Mouse (Mus musculus) limb, embryonic 13.5 days (tissue): ENCODE data around the gene Sectm1a. TPM values are rescaled to one million over a fixed set of nuclear protein-coding genes. Genes with fewer than 3 reads are reported as not detected.
"Not testable (repeated sequence)": the region's sequence is repeated elsewhere in the genome, so short reads cannot be mapped to it uniquely, and the experiment has no call there.

ENCODE experiments used
- ATAC-seq: fragments of 200-750 bp; cut with Nextera tagmentation; 2 replicates; pipeline ENCODE4 v1.8.0; 2017; ENCODE audit warnings: low read depth, moderate number of reproducible peaks, moderate TSS enrichment; ENCODE audit not compliant: low FRiP score
- H3K27ac ChIP-seq: fragments of 300-500 bp; sonication (generic); 2 replicates; pipeline ENCODE4 v1.5.1; 2015; ENCODE audit warnings: inconsistent platforms, mild to moderate bottlenecking, moderate library complexity
- H3K27me3 ChIP-seq: fragments of 300-500 bp; sonication (generic); 2 replicates; pipeline ENCODE4 v1.6.1; 2015; ENCODE audit warnings: mild to moderate bottlenecking, inconsistent platforms
- H3K36me3 ChIP-seq: fragments of 300-500 bp; sonication (generic); 2 replicates; pipeline ENCODE4 v1.6.1; 2015; ENCODE audit warnings: inconsistent platforms, mild to moderate bottlenecking, moderate library complexity
- H3K4me1 ChIP-seq: fragments of 300-500 bp; sonication (generic); 2 replicates; pipeline ENCODE4 v1.6.1; 2015; ENCODE audit warnings: inconsistent platforms
- H3K4me2 ChIP-seq: fragments of 300-500 bp; sonication (generic); replicated peaks from 2 replicates; pipeline ENCODE4 v1.6.1; 2015; ENCODE audit warnings: inconsistent platforms, mild to moderate bottlenecking, moderate library complexity
- H3K4me3 ChIP-seq: fragments of 300-500 bp; sonication (generic); 2 replicates; pipeline ENCODE4 v1.5.1; 2015; ENCODE audit warnings: moderate library complexity, mild to moderate bottlenecking, inconsistent platforms
- H3K9ac ChIP-seq: fragments of 300-500 bp; sonication (generic); 2 replicates; pipeline ENCODE4 v1.6.1; 2015; ENCODE audit warnings: mild to moderate bottlenecking, inconsistent platforms
- H3K9me3 ChIP-seq: fragments of 300-500 bp; sonication (generic); 2 replicates; pipeline ENCODE4 v1.6.1; 2016; ENCODE audit warnings: inconsistent platforms
- WGBS: fragments of 180-500 bp; shearing (Covaris S2); methylation state at CpG from one replicate; pipeline ENCODE4 v1.1.7; 2015; 5-methylcytosine and 5-hydroxymethylcytosine counted together
- polyA plus RNA-seq: library from polyadenylated mRNA; unstranded; fragments of >200 nt; fragmentation: Nextera tagmentation; extraction: Ambion mirVana; gene quantifications from 2 replicates; pipeline ENCODE4 v1.2.1, GENCODE M21; 2015

The Sectm1a gene
- polyA plus RNA-seq, 1 experiment from 2014 or later, result 0.37 TPM

GRCm38 (mm10) chr11:121085181-121085580 lies 4.2 kb upstream of the Sectm1a start:
- no peak for ATAC-seq
- no peak overlapping the region for H3K9ac ChIP-seq
- WGBS, result 79% methylated on average over 5 of the region's 5 CpGs

GRCm38 (mm10) chr11:121082857-121083500 lies 2.0 kb upstream of the Sectm1a start:
- H3K27ac ChIP-seq, result no peak overlapping the region
- ATAC-seq, result no peak
- no peaks in the 10 kb centered on the region for H3K4me1 ChIP-seq
- no peak overlapping the region for H3K4me2 ChIP-seq
- no peak overlapping the region for H3K9ac ChIP-seq
- 79% methylated on average over 6 of the region's 6 CpGs for WGBS
- H3K27me3 ChIP-seq, result no peaks in the 10 kb centered on the region
- no peaks in the 10 kb centered on the region for H3K9me3 ChIP-seq
- no peak overlapping the region for H3K4me3 ChIP-seq
- no peaks in the 10 kb centered on the region for H3K36me3 ChIP-seq

More at GRCm38 (mm10) chr11:121085181-121085580, 4.2 kb upstream of the Sectm1a start:
- H3K4me2 ChIP-seq, result no peak overlapping the region
- H3K27me3 ChIP-seq, result no peaks in the 10 kb centered on the region
- no peaks in the 10 kb centered on the region for H3K36me3 ChIP-seq
- H3K4me1 ChIP-seq, result no peaks in the 10 kb centered on the region
- H3K4me3 ChIP-seq, result no peak overlapping the region
- H3K9me3 ChIP-seq, result no peaks in the 10 kb centered on the region
- H3K27ac ChIP-seq, result no peak overlapping the region

- H3K36me3 ChIP-seq, result no peaks in the 10 kb centered on the region
- H3K4me1 ChIP-seq, result no peaks in the 10 kb centered on the region
- H3K4me2 ChIP-seq, result no peak overlapping the region
- no peak for ATAC-seq
- no peaks in the 10 kb centered on the region for H3K27me3 ChIP-seq
- WGBS, result 87% methylated on average over 3 of the region's 3 CpGs
- no peak overlapping the region for H3K9ac ChIP-seq
- H3K27ac ChIP-seq, result no peak overlapping the region
- H3K4me3 ChIP-seq, result no peak overlapping the region
- H3K9me3 ChIP-seq, result no peaks in the 10 kb centered on the region
Observed at GRCm38 (mm10) chr11:121082250-121082649, 1.2 kb upstream of the Sectm1a start.

GRCm38 (mm10) chr11:121080330-121080729 lies 690 bp downstream of the Sectm1a start:
- 87% methylated on average over 8 of the region's 8 CpGs for WGBS
- Histone ChIP-seq H3K9me3 (no peaks in the 10 kb centered on the region), H3K4me1 (no peaks in the 10 kb centered on the region), H3K27ac (no peak overlapping the region), H3K36me3 (no peaks in the 10 kb centered on the region), H3K27me3 (no peaks in the 10 kb centered on the region), H3K4me3 (no peak overlapping the region), H3K4me2 (no peak overlapping the region), H3K9ac (no peak overlapping the region)
- ATAC-seq, result no peak

GRCm38 (mm10) chr11:121075655-121076054 lies 5.4 kb downstream of the Sectm1a start:
- H3K4me1 ChIP-seq, result no peaks in the 10 kb centered on the region
- H3K36me3 ChIP-seq, result no peaks in the 10 kb centered on the region
- H3K4me2 ChIP-seq, result no peak overlapping the region
- no peak for ATAC-seq
- H3K4me3 ChIP-seq, result no peak overlapping the region
- no peaks in the 10 kb centered on the region for H3K9me3 ChIP-seq
- H3K9ac ChIP-seq, result no peak overlapping the region
- no peak overlapping the region for H3K27ac ChIP-seq
- H3K27me3 ChIP-seq, result no peaks in the 10 kb centered on the region
- 66% methylated on average over 5 of the region's 5 CpGs for WGBS

- H3K9ac ChIP-seq, H3K27ac ChIP-seq, H3K4me1 ChIP-seq, H3K27me3 ChIP-seq, H3K9me3 ChIP-seq, H3K36me3 ChIP-seq, ATAC-seq, H3K4me3 ChIP-seq, H3K4me2 ChIP-seq: not testable (repeated sequence)
- WGBS, result 90% methylated on average over 12 of the region's 16 CpGs
Observed at GRCm38 (mm10) chr11:121069662-121070061, 11.4 kb downstream of the Sectm1a start.

GRCm38 (mm10) chr11:121067895-121068294 lies 13.1 kb downstream of the Sectm1a start:
- Histone ChIP-seq H3K4me3 (no peak overlapping the region), H3K27me3 (no peaks in the 10 kb centered on the region), H3K4me1 (no peaks in the 10 kb centered on the region), H3K27ac (no peak overlapping the region), H3K9me3 (no peaks in the 10 kb centered on the region), H3K4me2 (no peak overlapping the region), H3K9ac (no peak overlapping the region), H3K36me3 (no peaks in the 10 kb centered on the region)
- ATAC-seq, result no peak
- 84% methylated on average over 2 of the region's 2 CpGs for WGBS

- 83% methylated on average over 3 of the region's 3 CpGs for WGBS
- H3K9me3 ChIP-seq, result no peaks in the 10 kb centered on the region
- H3K36me3 ChIP-seq, result no peaks in the 10 kb centered on the region
- H3K27me3 ChIP-seq, result no peaks in the 10 kb centered on the region
- H3K27ac ChIP-seq, result no peak overlapping the region
- ATAC-seq, result no peak
- H3K4me3 ChIP-seq, result no peak overlapping the region
- no peak overlapping the region for H3K4me2 ChIP-seq
- no peaks in the 10 kb centered on the region for H3K4me1 ChIP-seq
- no peak overlapping the region for H3K9ac ChIP-seq
Observed at GRCm38 (mm10) chr11:121064197-121064596, 16.8 kb downstream of the Sectm1a start.

GRCm38 (mm10) chr11:121063379-121063778 lies 17.6 kb downstream of the Sectm1a start, which contains the start of gene Sectm1b:
TSS of gene Sectm1b (minus strand) at chr11:121063569.
- Histone ChIP-seq H3K27ac (no peak within 1 kb of the TSS), H3K9me3 (no peaks in the 10 kb centered on the region), H3K36me3 (no peaks in the 10 kb centered on the region), H3K27me3 (no peaks in the 10 kb centered on the region), H3K9ac (no peak within 1 kb of the TSS), H3K4me1 (no peaks in the 10 kb centered on the region), H3K4me2 (no peak within 1 kb of the TSS), H3K4me3 (no peak within 1 kb of the TSS)
- 76% methylated on average over 5 of the region's 5 CpGs for WGBS
- ATAC-seq, result no peak

- no peaks in the 10 kb centered on the region for H3K27me3 ChIP-seq
- H3K27ac ChIP-seq, result no peak overlapping the region
- no peaks in the 10 kb centered on the region for H3K36me3 ChIP-seq
- 69% methylated on average over 8 of the region's 8 CpGs for WGBS
- ATAC-seq, result no peak
- no peak overlapping the region for H3K9ac ChIP-seq
- no peaks in the 10 kb centered on the region for H3K9me3 ChIP-seq
- 0 out of 2 replicates have a peak, but pooled peaks cover 3% of the 10 kb centered on the region for H3K4me1 ChIP-seq
- no peak overlapping the region for H3K4me2 ChIP-seq
- no peak overlapping the region for H3K4me3 ChIP-seq
Observed at GRCm38 (mm10) chr11:121061615-121062014, 19.4 kb downstream of the Sectm1a start.

- H3K36me3 ChIP-seq, H3K27me3 ChIP-seq, H3K4me2 ChIP-seq, H3K9me3 ChIP-seq, H3K4me3 ChIP-seq, H3K9ac ChIP-seq, H3K27ac ChIP-seq, ATAC-seq, H3K4me1 ChIP-seq: not testable (repeated sequence)
- 93% methylated on average over 6 of the region's 6 CpGs for WGBS
Observed at GRCm38 (mm10) chr11:121060401-121061067, 20.5 kb downstream of the Sectm1a start.

- H3K9ac ChIP-seq, result no peak overlapping the region
- no peak overlapping the region for H3K4me2 ChIP-seq
- H3K27ac ChIP-seq, result no peak overlapping the region
- H3K9me3 ChIP-seq, result no peaks in the 10 kb centered on the region
- no peaks in the 10 kb centered on the region for H3K36me3 ChIP-seq
- 88% methylated on average over 4 of the region's 4 CpGs for WGBS
- H3K27me3 ChIP-seq, result no peaks in the 10 kb centered on the region
- H3K4me3 ChIP-seq, result no peak overlapping the region
- peaks cover 10% of the 10 kb centered on the region; the same call in 1 of the 2 replicates for H3K4me1 ChIP-seq
- ATAC-seq, result no peak
Observed at GRCm38 (mm10) chr11:121059471-121059870, 21.5 kb downstream of the Sectm1a start.
